Mouse (Mus musculus) myocyte (in vitro differentiated cells): ENCODE measurements around the gene Pole4. TPM values are rescaled to one million over a fixed set of nuclear protein-coding genes. Genes with fewer than 3 reads are reported as not detected.

Experiments used
- H3K27me3 ChIP-seq: one replicate; pipeline ENCODE4 v1.6.1; 2011; ENCODE audit not compliant: control insufficient read depth, insufficient read depth, insufficient read length
- H3K36me3 ChIP-seq: one replicate; pipeline ENCODE4 v1.6.1; 2011; ENCODE audit not compliant: control insufficient read depth, insufficient read depth
- H3K4me2 ChIP-seq: one replicate; pipeline ENCODE4 v1.6.1; 2011; ENCODE audit warnings: low read depth, control low read depth
- H3K4me3 ChIP-seq: one replicate; pipeline ENCODE4 v1.5.1; 2011; ENCODE audit warnings: mild to moderate bottlenecking, control low read depth, moderate library complexity
- H3K79me2 ChIP-seq: one replicate; pipeline ENCODE4 v1.6.1; 2011; ENCODE audit not compliant: control insufficient read depth, insufficient read depth
- H3ac ChIP-seq: one replicate; pipeline ENCODE4 v1.6.1; 2011; ENCODE audit not compliant: control insufficient read depth, insufficient read length
- CEBPB ChIP-seq: IDR thresholded peaks from 2 replicates; pipeline ENCODE4 v1.6.1; 2011; ENCODE audit warnings: mild to moderate bottlenecking, moderate library complexity; ENCODE audit not compliant: poor library complexity, insufficient read depth, severe bottlenecking
- E2F4 ChIP-seq: IDR thresholded peaks from one replicate; pipeline ENCODE4 v1.6.1; 2011; ENCODE audit warnings: mild to moderate bottlenecking, control low read depth, moderate library complexity; ENCODE audit not compliant: insufficient read depth
- MAX ChIP-seq: IDR thresholded peaks from one replicate; pipeline ENCODE4 v1.6.1; 2011; ENCODE audit warnings: low read depth, mild to moderate bottlenecking, control low read depth
- MYOD1 ChIP-seq, 3 experiments: IDR thresholded peaks; one replicate each; pipeline ENCODE4 v1.6.1; 2011; ENCODE audit warnings: control low read depth in 2 of 3, low read depth in 2 of 3, mild to moderate bottlenecking in 2 of 3, moderate library complexity in 1 of 3; ENCODE audit not compliant: insufficient read length in 2 of 3, control insufficient read depth in 1 of 3
- MYOG ChIP-seq, 3 experiments: IDR thresholded peaks; one replicate each; pipeline ENCODE4 v1.6.1; 2011; ENCODE audit warnings: control low read depth in 2 of 3, low read depth in 2 of 3, mild to moderate bottlenecking in 2 of 3; ENCODE audit not compliant: insufficient read length in 2 of 3, control insufficient read depth in 1 of 3, insufficient read depth in 1 of 3
- POLR2A ChIP-seq: IDR thresholded peaks from one replicate; pipeline ENCODE4 v1.6.1; 2011; ENCODE audit warnings: low read depth, mild to moderate bottlenecking, control low read depth, moderate library complexity; ENCODE audit not compliant: insufficient read length
- POLR2AphosphoS2 ChIP-seq: IDR thresholded peaks from one replicate; pipeline ENCODE4 v1.6.1; 2011; ENCODE audit warnings: low read depth, control low read depth; ENCODE audit not compliant: insufficient read length
- REST ChIP-seq: IDR thresholded peaks from one replicate; pipeline ENCODE4 v1.6.1; 2011; ENCODE audit warnings: mild to moderate bottlenecking, control low read depth, moderate library complexity; ENCODE audit not compliant: insufficient read depth, insufficient read length
- SRF ChIP-seq: IDR thresholded peaks from one replicate; pipeline ENCODE4 v1.6.1; 2011; ENCODE audit warnings: low read depth; ENCODE audit not compliant: control insufficient read depth, insufficient read length
- TCF12 ChIP-seq: IDR thresholded peaks from one replicate; pipeline ENCODE4 v1.6.1; 2011; ENCODE audit warnings: mild to moderate bottlenecking, control low read depth; ENCODE audit not compliant: poor library complexity, insufficient read depth, severe bottlenecking
- TCF3 ChIP-seq: IDR thresholded peaks from one replicate; pipeline ENCODE4 v1.6.1; 2011; ENCODE audit warnings: low read depth, control low read depth; ENCODE audit not compliant: insufficient read length
- USF1 ChIP-seq: IDR thresholded peaks from one replicate; pipeline ENCODE4 v1.6.1; 2011; ENCODE audit warnings: low read depth, mild to moderate bottlenecking, control low read depth, moderate library complexity
- polyA plus RNA-seq: library from polyadenylated mRNA; unstranded; fragments of >200 nt; fragmentation: generic; extraction: Trizol; gene quantifications from one replicate; pipeline ENCODE4 v1.2.1, GENCODE M21; 2012; ENCODE audit warnings: missing spikeins

Gene Pole4
- polyA plus RNA-seq, 1 experiment = 43.8 TPM

GRCm38 (mm10) chr6:82703710-82704109 is 1.5 kb downstream of the Pole4 start:
- Histone ChIP-seq H3K79me2 (no peaks in the 10 kb centered on the region), H3K4me2 (no peak overlapping the region), H3K36me3 (no peaks in the 10 kb centered on the region), H3K4me3 (no peak overlapping the region), H3K27me3 (peaks cover 47% of the 10 kb centered on the region), H3ac (no peak overlapping the region)
- TF ChIP-seq SRF (no peak), CEBPB (no peak), E2F4 (no peak), TCF3 (no peak), MAX (no peak), USF1 (no peak), POLR2A (no peak)

- Histone ChIP-seq H3K4me2 (no peak overlapping the region), H3K4me3 (no peak overlapping the region), H3K27me3 (peaks cover 47% of the 10 kb centered on the region), H3ac (no peak overlapping the region), H3K36me3 (no peaks in the 10 kb centered on the region), H3K79me2 (no peaks in the 10 kb centered on the region)
- TF ChIP-seq SRF = no peak
- TF ChIP-seq CEBPB = no peak
- no peak for TF ChIP-seq MYOG (IDR thresholded peaks at IDR 0.05; ENCODE audit: control insufficient read depth in 1 of 3, insufficient read depth in 1 of 3, insufficient read length in 2 of 3, low read depth in 2 of 3)
- TF ChIP-seq TCF3 = no peak
- no peak for TF ChIP-seq TCF12
- TF ChIP-seq POLR2AphosphoS2 = no peak
- no peak for TF ChIP-seq E2F4
- TF ChIP-seq USF1 = peak; percentile 85
- TF ChIP-seq MYOD1 (IDR thresholded peaks at IDR 0.05; ENCODE audit: control insufficient read depth in 1 of 3, insufficient read length in 2 of 3, low read depth in 2 of 3) = no peak
- TF ChIP-seq POLR2A = no peak
- TF ChIP-seq MAX = peak; percentile 74
- TF ChIP-seq REST = no peak
These were observed 2.6 kb downstream of the Pole4 start for GRCm38 (mm10) chr6:82702593-82703017.

- no peak overlapping the region for H3K4me3 ChIP-seq
- H3K79me2 ChIP-seq = no peaks in the 10 kb centered on the region
- peaks cover 35% of the 10 kb centered on the region for H3K27me3 ChIP-seq
- no peak overlapping the region for H3K4me2 ChIP-seq
- no peak overlapping the region for H3ac ChIP-seq
- no peaks in the 10 kb centered on the region for H3K36me3 ChIP-seq
- TF ChIP-seq POLR2AphosphoS2 (no peak), MYOG (IDR thresholded peaks at IDR 0.05; ENCODE audit: control insufficient read depth in 1 of 3, insufficient read depth in 1 of 3, insufficient read length in 2 of 3, low read depth in 2 of 3) (no peak), USF1 (no peak), CEBPB (no peak), E2F4 (no peak), POLR2A (no peak), TCF12 (no peak), MYOD1 (IDR thresholded peaks at IDR 0.05; ENCODE audit: control insufficient read depth in 1 of 3, insufficient read length in 2 of 3, low read depth in 2 of 3) (no peak), REST (no peak), TCF3 (no peak)
These were observed 3.9 kb downstream of the Pole4 start for GRCm38 (mm10) chr6:82701296-82701695.

- Histone ChIP-seq H3K4me3 (no peak overlapping the region), H3K27me3 (peaks cover 30% of the 10 kb centered on the region), H3K36me3 (no peaks in the 10 kb centered on the region), H3ac (no peak overlapping the region), H3K4me2 (no peak overlapping the region), H3K79me2 (no peaks in the 10 kb centered on the region)
- no peak for TF ChIP-seq POLR2AphosphoS2
- TF ChIP-seq E2F4 = no peak
- TF ChIP-seq MAX = no peak
- no peak for TF ChIP-seq TCF12
- TF ChIP-seq MYOD1 (IDR thresholded peaks at IDR 0.05; ENCODE audit: control insufficient read depth in 1 of 3, insufficient read length in 2 of 3, low read depth in 2 of 3) = no peak
- TF ChIP-seq POLR2A = no peak
- no peak for TF ChIP-seq SRF
- TF ChIP-seq REST = no peak
- TF ChIP-seq MYOG (IDR thresholded peaks at IDR 0.05; ENCODE audit: control insufficient read depth in 1 of 3, insufficient read depth in 1 of 3, insufficient read length in 2 of 3, low read depth in 2 of 3) = no peak
- TF ChIP-seq CEBPB = no peak
- no peak for TF ChIP-seq TCF3
- TF ChIP-seq USF1 = no peak
These were observed 5.3 kb downstream of the Pole4 start for GRCm38 (mm10) chr6:82699831-82700230.

- Histone ChIP-seq H3K4me3 (no peak overlapping the region), H3K27me3 (peaks cover 32% of the 10 kb centered on the region), H3K4me2 (no peak overlapping the region), H3K36me3 (no peaks in the 10 kb centered on the region), H3ac (no peak overlapping the region), H3K79me2 (no peaks in the 10 kb centered on the region)
- TF ChIP-seq MAX (no peak), REST (no peak), TCF3 (no peak), E2F4 (no peak), CEBPB (no peak)
These were observed 8.4 kb downstream of the Pole4 start for GRCm38 (mm10) chr6:82696736-82697135.
